Mouse (Mus musculus): ENCODE results near the gene Npas4. TPM values are rescaled to one million over a fixed set of nuclear protein-coding genes. Genes with fewer than 3 reads are reported as not detected.
"Not testable (repeated sequence)": the region's sequence is repeated elsewhere in the genome, so short reads cannot be mapped to it uniquely, and the experiment has no call there.

Gene Npas4
- total and polyA plus RNA-seq, 2 experiments from 2014 or later, result 0.03 to 0.15 TPM

GRCm38 (mm10) chr19:5003644-5004043, 13.5 kb upstream of the Npas4 start:
- H3K9me3 ChIP-seq (replicated peaks; ENCODE audit: control insufficient read depth, low read length); H3K4me3 ChIP-seq (ENCODE audit: low read depth, low read length); H3K27ac ChIP-seq (ENCODE audit: low read depth); ATAC-seq (ENCODE audit: insufficient read depth, low read depth); H3K9ac ChIP-seq (replicated peaks; ENCODE audit: low read depth, low read length); H3K4me2 ChIP-seq (ENCODE audit: low read depth, low read length); H3K4me1 ChIP-seq (ENCODE audit: control insufficient read depth, insufficient read depth); DNase-seq (ENCODE audit: low spot score); H3K27me3 ChIP-seq (ENCODE audit: control insufficient read depth, insufficient read depth, low read length); H3K36me3 ChIP-seq (replicated peaks; ENCODE audit: control insufficient read depth, insufficient read depth, low read length): not testable (repeated sequence)
- WGBS, result 50% methylated on average over 2 of the region's 2 CpGs
- peak; percentile 25; the same call in 1 of the 2 replicates for TF ChIP-seq CTCF (IDR thresholded peaks at IDR 0.05; ENCODE audit: low read depth)

DNA sequence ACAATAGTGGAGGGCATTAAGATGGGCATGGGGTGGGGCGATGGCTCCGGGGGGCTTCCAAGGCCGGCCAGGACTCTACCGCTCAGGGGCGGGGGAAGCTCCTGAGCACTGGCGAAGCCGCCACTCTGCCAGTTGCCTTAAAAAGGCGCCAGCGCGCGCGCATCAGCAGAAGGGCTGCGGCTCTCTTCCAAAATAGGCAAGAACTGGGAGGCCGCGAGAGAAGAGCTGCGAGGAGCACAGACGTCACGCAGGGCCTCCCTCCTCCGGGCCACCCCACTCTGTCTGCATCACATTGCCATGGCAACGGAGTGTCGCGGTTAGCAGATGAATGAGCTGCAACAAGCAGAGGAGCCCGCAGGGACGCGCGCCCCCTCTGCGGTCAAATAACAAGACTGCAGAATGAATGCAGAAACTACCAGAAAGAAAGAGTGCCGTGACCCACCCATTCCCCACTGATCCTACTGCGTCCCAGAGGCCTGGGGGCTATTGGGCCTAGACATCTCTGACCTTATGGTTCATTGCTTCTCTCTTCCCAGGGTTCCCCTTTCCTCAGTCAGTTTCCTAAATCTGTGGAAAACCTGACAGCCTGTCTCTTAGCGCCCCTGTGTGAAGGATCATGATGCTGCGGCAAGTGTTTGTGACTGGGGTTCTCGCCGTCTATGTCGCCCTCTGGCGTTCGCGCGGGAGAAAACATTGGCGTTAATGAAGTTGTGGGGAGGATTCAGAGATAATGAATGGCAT, 11.7 kb upstream of the Npas4 start:
- H3K36me3 ChIP-seq (replicated peaks; ENCODE audit: control insufficient read depth, insufficient read depth, low read length), result no peaks in the 10 kb centered on the region
- no peaks in the 10 kb centered on the region for H3K9me3 ChIP-seq (replicated peaks; ENCODE audit: control insufficient read depth, low read length)
- DNase-seq (ENCODE audit: low spot score), result peak; percentile 70
- peak overlapping the region; percentile 18; the same call in 1 of the 2 replicates for H3K4me3 ChIP-seq (ENCODE audit: low read depth, low read length)
- H3K4me1 ChIP-seq (ENCODE audit: control insufficient read depth, insufficient read depth), result peaks cover 8% of the 10 kb centered on the region; the same call in 1 of the 2 replicates
- no peaks in the 10 kb centered on the region for H3K27me3 ChIP-seq (ENCODE audit: control insufficient read depth, insufficient read depth, low read length)
- no peak overlapping the region for H3K9ac ChIP-seq (replicated peaks; ENCODE audit: low read depth, low read length)
- under 1% methylated on average over 39 of the region's 39 CpGs for WGBS
- H3K4me2 ChIP-seq (ENCODE audit: low read depth, low read length), result peak overlapping the region; percentile 53
- H3K27ac ChIP-seq (ENCODE audit: low read depth), result no peak overlapping the region
- peak; percentile 85 for ATAC-seq (ENCODE audit: insufficient read depth, low read depth)
- TF ChIP-seq EP300 (IDR thresholded peaks at IDR 0.05; ENCODE audit: low read depth) (no peak), CTCF (IDR thresholded peaks at IDR 0.05; ENCODE audit: low read depth) (peak; percentile 91)

GRCm38 (mm10) chr19:4999445-5000140, 9.5 kb upstream of the Npas4 start:
- Histone ChIP-seq H3K9ac (replicated peaks; ENCODE audit: low read depth, low read length) (no peak overlapping the region), H3K36me3 (replicated peaks; ENCODE audit: control insufficient read depth, insufficient read depth, low read length) (no peaks in the 10 kb centered on the region)
- WGBS, result 49% methylated on average over 6 of the region's 6 CpGs

GRCm38 (mm10) chr19:4994043-4994442, 3.9 kb upstream of the Npas4 start:
- no peak overlapping the region for H3K27ac ChIP-seq (ENCODE audit: low read depth)
- no peak overlapping the region for H3K4me2 ChIP-seq (ENCODE audit: low read depth, low read length)
- H3K27me3 ChIP-seq (ENCODE audit: control insufficient read depth, insufficient read depth, low read length), result peaks cover 25% of the 10 kb centered on the region
- no peaks in the 10 kb centered on the region for H3K36me3 ChIP-seq (replicated peaks; ENCODE audit: control insufficient read depth, insufficient read depth, low read length)
- no peak overlapping the region for H3K4me3 ChIP-seq (ENCODE audit: low read depth, low read length)
- no peak overlapping the region for H3K9ac ChIP-seq (replicated peaks; ENCODE audit: low read depth, low read length)
- H3K4me1 ChIP-seq (ENCODE audit: control insufficient read depth, insufficient read depth), result peaks cover 6% of the 10 kb centered on the region; the same call in 1 of the 2 replicates
- WGBS, result 61% methylated on average over 5 of the region's 5 CpGs
- TF ChIP-seq EP300 (IDR thresholded peaks at IDR 0.05; ENCODE audit: low read depth), result no peak
- no peak for TF ChIP-seq CTCF (IDR thresholded peaks at IDR 0.05; ENCODE audit: low read depth)
- DNase-seq (ENCODE audit: low spot score) (no peak), ATAC-seq (ENCODE audit: insufficient read depth, low read depth) (no peak)
- no peaks in the 10 kb centered on the region for H3K9me3 ChIP-seq (replicated peaks; ENCODE audit: control insufficient read depth, low read length)

More at GRCm38 (mm10) chr19:4999445-5000140, 9.5 kb upstream of the Npas4 start:
- DNase-seq (ENCODE audit: low spot score) (no peak), ATAC-seq (ENCODE audit: insufficient read depth, low read depth) (no peak)
- H3K4me1 ChIP-seq (ENCODE audit: control insufficient read depth, insufficient read depth), result peaks cover 8% of the 10 kb centered on the region; the same call in 1 of the 2 replicates
- TF ChIP-seq EP300 (IDR thresholded peaks at IDR 0.05; ENCODE audit: low read depth) (no peak), CTCF (IDR thresholded peaks at IDR 0.05; ENCODE audit: low read depth) (no peak)
- no peaks in the 10 kb centered on the region for H3K27me3 ChIP-seq (ENCODE audit: control insufficient read depth, insufficient read depth, low read length)
- H3K9me3 ChIP-seq (replicated peaks; ENCODE audit: control insufficient read depth, low read length), result no peaks in the 10 kb centered on the region
- no peak overlapping the region for H3K4me2 ChIP-seq (ENCODE audit: low read depth, low read length)
- no peak overlapping the region for H3K4me3 ChIP-seq (ENCODE audit: low read depth, low read length)
- H3K27ac ChIP-seq (ENCODE audit: low read depth), result no peak overlapping the region

- peaks cover 6% of the 10 kb centered on the region; the same call in 1 of the 2 replicates for H3K4me1 ChIP-seq (ENCODE audit: control insufficient read depth, insufficient read depth)
- no peak overlapping the region for H3K27ac ChIP-seq (ENCODE audit: low read depth)
- H3K27me3 ChIP-seq (ENCODE audit: control insufficient read depth, insufficient read depth, low read length), result peaks cover 25% of the 10 kb centered on the region
- H3K36me3 ChIP-seq (replicated peaks; ENCODE audit: control insufficient read depth, insufficient read depth, low read length), result no peaks in the 10 kb centered on the region
- H3K4me2 ChIP-seq (ENCODE audit: low read depth, low read length), result no peak overlapping the region
- no peak overlapping the region for H3K4me3 ChIP-seq (ENCODE audit: low read depth, low read length)
- peak; percentile 95 for DNase-seq (ENCODE audit: low spot score)
- no peaks in the 10 kb centered on the region for H3K9me3 ChIP-seq (replicated peaks; ENCODE audit: control insufficient read depth, low read length)
- peak; percentile 96 for ATAC-seq (ENCODE audit: insufficient read depth, low read depth)
- 0% methylated on average over 9 of the region's 9 CpGs for WGBS
- TF ChIP-seq EP300 (IDR thresholded peaks at IDR 0.05; ENCODE audit: low read depth) (peak; percentile 87; the same call in 1 of the 2 replicates), CTCF (IDR thresholded peaks at IDR 0.05; ENCODE audit: low read depth) (peak; percentile 32; the same call in 1 of the 2 replicates)
- no peak overlapping the region for H3K9ac ChIP-seq (replicated peaks; ENCODE audit: low read depth, low read length)
Observed at GRCm38 (mm10) chr19:4992904-4993303, 2.8 kb upstream of the Npas4 start.
